Mouse (Mus musculus): ENCODE measurements at regions not wholly inside any gene's neighbourhood (a gene's known extent, or its start where the extent isn't known, plus 50 kb on each side); places are given as distances from the start of the nearest gene placed in this dataset.

- Histone ChIP-seq H3K27me3 (replicated peaks; ENCODE audit: control insufficient read depth, insufficient read depth, low read length) (no peaks in the 10 kb centered on the region), H3K4me2 (replicated peaks; ENCODE audit: low read depth) (no peak overlapping the region), H3K4me1 (replicated peaks; ENCODE audit: control insufficient read depth, insufficient read depth, low read length) (no peaks in the 10 kb centered on the region), H3K9ac (ENCODE audit: low read depth, low read length) (no peak overlapping the region), H3K9me3 (ENCODE audit: control insufficient read depth) (no peaks in the 10 kb centered on the region), H3K4me3 (ENCODE audit: low read depth, low read length) (no peak overlapping the region), H3K27ac (ENCODE audit: low read depth, low read length) (no peak overlapping the region), H3K36me3 (ENCODE audit: control insufficient read depth, insufficient read depth) (no peaks in the 10 kb centered on the region)
- TF ChIP-seq CTCF (IDR thresholded peaks at IDR 0.05; ENCODE audit: low read depth): no peak
- WGBS: 70% methylated on average over 3 of the region's 3 CpGs
- ATAC-seq: no peak
These were observed 96.0 kb downstream of the Epdr1 start for GRCm38 (mm10) chr13:19523686-19524085.

GRCm38 (mm10) chr13:19517938-19518777 lies 101.6 kb downstream of the Epdr1 start:
- Histone ChIP-seq H3K9ac (ENCODE audit: low read depth, low read length) (no peak overlapping the region), H3K4me1 (replicated peaks; ENCODE audit: control insufficient read depth, insufficient read depth, low read length) (no peaks in the 10 kb centered on the region), H3K27me3 (replicated peaks; ENCODE audit: control insufficient read depth, insufficient read depth, low read length) (no peaks in the 10 kb centered on the region), H3K9me3 (ENCODE audit: control insufficient read depth) (no peaks in the 10 kb centered on the region), H3K4me3 (ENCODE audit: low read depth, low read length) (no peak overlapping the region), H3K36me3 (ENCODE audit: control insufficient read depth, insufficient read depth) (no peaks in the 10 kb centered on the region), H3K4me2 (replicated peaks; ENCODE audit: low read depth) (no peak overlapping the region), H3K27ac (ENCODE audit: low read depth, low read length) (no peak overlapping the region)
- whole genome bisulfite sequencing: 77% methylated on average over 9 of the region's 9 CpGs
- no peak for TF ChIP-seq CTCF (IDR thresholded peaks at IDR 0.05; ENCODE audit: low read depth)
- ATAC-seq: no peak

- 57% methylated on average over 3 of the region's 3 CpGs for WGBS
- Histone ChIP-seq H3K36me3 (ENCODE audit: control insufficient read depth, insufficient read depth) (no peaks in the 10 kb centered on the region), H3K9me3 (ENCODE audit: control insufficient read depth) (no peaks in the 10 kb centered on the region), H3K9ac (ENCODE audit: low read depth, low read length) (no peak overlapping the region), H3K27me3 (replicated peaks; ENCODE audit: control insufficient read depth, insufficient read depth, low read length) (no peaks in the 10 kb centered on the region), H3K4me2 (replicated peaks; ENCODE audit: low read depth) (no peak overlapping the region), H3K4me3 (ENCODE audit: low read depth, low read length) (no peak overlapping the region), H3K27ac (ENCODE audit: low read depth, low read length) (no peak overlapping the region), H3K4me1 (replicated peaks; ENCODE audit: control insufficient read depth, insufficient read depth, low read length) (no peaks in the 10 kb centered on the region)
- no peak for ATAC-seq
- TF ChIP-seq CTCF (IDR thresholded peaks at IDR 0.05; ENCODE audit: low read depth): no peak
These were observed 104.7 kb downstream of the Epdr1 start for GRCm38 (mm10) chr13:19514844-19515555.

GRCm38 (mm10) chr13:19506543-19506942 lies 110.9 kb upstream of the Stard3nl start:
- ATAC-seq: no peak
- Histone ChIP-seq H3K9me3 (ENCODE audit: control insufficient read depth) (no peaks in the 10 kb centered on the region), H3K4me3 (ENCODE audit: low read depth, low read length) (no peak overlapping the region), H3K9ac (ENCODE audit: low read depth, low read length) (no peak overlapping the region), H3K4me2 (replicated peaks; ENCODE audit: low read depth) (no peak overlapping the region), H3K36me3 (ENCODE audit: control insufficient read depth, insufficient read depth) (no peaks in the 10 kb centered on the region), H3K27ac (ENCODE audit: low read depth, low read length) (no peak overlapping the region), H3K4me1 (replicated peaks; ENCODE audit: control insufficient read depth, insufficient read depth, low read length) (no peaks in the 10 kb centered on the region), H3K27me3 (replicated peaks; ENCODE audit: control insufficient read depth, insufficient read depth, low read length) (no peaks in the 10 kb centered on the region)
- WGBS: 12% methylated on average over 3 of the region's 3 CpGs
- TF ChIP-seq CTCF (IDR thresholded peaks at IDR 0.05; ENCODE audit: low read depth): no peak

- Histone ChIP-seq H3K27me3 (replicated peaks; ENCODE audit: control insufficient read depth, insufficient read depth, low read length) (no peaks in the 10 kb centered on the region), H3K4me2 (replicated peaks; ENCODE audit: low read depth) (no peak overlapping the region), H3K27ac (ENCODE audit: low read depth, low read length) (no peak overlapping the region), H3K9ac (ENCODE audit: low read depth, low read length) (no peak overlapping the region), H3K9me3 (ENCODE audit: control insufficient read depth) (no peaks in the 10 kb centered on the region), H3K36me3 (ENCODE audit: control insufficient read depth, insufficient read depth) (no peaks in the 10 kb centered on the region), H3K4me1 (replicated peaks; ENCODE audit: control insufficient read depth, insufficient read depth, low read length) (no peaks in the 10 kb centered on the region), H3K4me3 (ENCODE audit: low read depth, low read length) (no peak overlapping the region)
- no peak for ATAC-seq
- TF ChIP-seq CTCF (IDR thresholded peaks at IDR 0.05; ENCODE audit: low read depth): no peak
These were observed 108.6 kb upstream of the Stard3nl start for GRCm38 (mm10) chr13:19504241-19504640.

GRCm38 (mm10) chr13:19482198-19482597 lies 86.6 kb upstream of the Stard3nl start:
- Histone ChIP-seq H3K4me2 (replicated peaks; ENCODE audit: low read depth) (no peak overlapping the region), H3K4me3 (ENCODE audit: low read depth, low read length) (no peak overlapping the region), H3K4me1 (replicated peaks; ENCODE audit: control insufficient read depth, insufficient read depth, low read length) (no peaks in the 10 kb centered on the region), H3K27me3 (replicated peaks; ENCODE audit: control insufficient read depth, insufficient read depth, low read length) (no peaks in the 10 kb centered on the region), H3K9me3 (ENCODE audit: control insufficient read depth) (no peaks in the 10 kb centered on the region), H3K9ac (ENCODE audit: low read depth, low read length) (no peak overlapping the region), H3K27ac (ENCODE audit: low read depth, low read length) (no peak overlapping the region), H3K36me3 (ENCODE audit: control insufficient read depth, insufficient read depth) (no peaks in the 10 kb centered on the region)
- ATAC-seq: no peak
- WGBS: 74% methylated on average over 3 of the region's 3 CpGs
- no peak for TF ChIP-seq CTCF (IDR thresholded peaks at IDR 0.05; ENCODE audit: low read depth)
